In genomic region chr1:39576431-39577243, GRCm38 (mm10) we compare ENCODE assay signal across 7 mouse cellular contexts. TPM values are rescaled to one million over a fixed set of nuclear protein-coding genes. Genes with fewer than 3 reads are reported as not detected.
DNase-seq lines count a peak whose midpoint lies in the region; ATAC-seq and TF ChIP-seq lines count a peak whose summit lies in the region.

No protein-coding gene starts in this region.

- peak; percentile 36 for ATAC-seq in Patski
- ATAC-seq in limb, embryonic 14.5 days (ENCODE audit: low FRiP score, low read depth): peak; percentile 79
- ATAC-seq in midbrain, embryonic 13.5 days: peak; percentile 92

- CTCF ChIA-PET in Patski (lab: Charles Lee): interaction anchor here (1.3 kb wide), 1 partner anchor 49 kb away, joined by 4 read pairs; no protein-coding TSS in a partner anchor

- no peak for TF ChIP-seq CTCF in Patski (IDR thresholded peaks at IDR 0.05)

- in situ Hi-C loops in Patski (cut with MboI; ENCODE audit: low pct_unique_long_range_greater_than_20kb): loop anchor here (10.0 kb wide), 1 partner anchor 328 kb away; the partner anchor contains the start of gene Map4k4

- no peaks in the 10 kb centered on the region for H3K36me3 ChIP-seq in limb, embryonic 14.5 days (ENCODE audit: control insufficient read depth, insufficient read depth, low read length)
- no peaks in the 10 kb centered on the region for H3K36me3 ChIP-seq in midbrain, embryonic 13.5 days

- POLR2A ChIA-PET in Patski (lab: Charles Lee): interaction anchor here (0.6 kb wide), 1 partner anchor 119 kb away, joined by 3 read pairs; no protein-coding TSS in a partner anchor

- H3K9me3 ChIP-seq in limb, embryonic 14.5 days (ENCODE audit: control insufficient read depth, low read length): no peaks in the 10 kb centered on the region
- no peaks in the 10 kb centered on the region for H3K9me3 ChIP-seq in midbrain, embryonic 13.5 days

- H3K9ac ChIP-seq in limb, embryonic 14.5 days (ENCODE audit: low read depth, low read length, severe bottlenecking): peak overlapping the region; percentile 96
- peak overlapping the region; percentile 91 for H3K9ac ChIP-seq in midbrain, embryonic 13.5 days (replicated peaks)

- under 1% methylated on average over 71 of the region's 88 CpGs for WGBS in limb, embryonic 14.5 days
- WGBS in midbrain, embryonic 13.5 days: under 1% methylated on average over 86 of the region's 88 CpGs

- peak overlapping the region; percentile 80 for H3K4me2 ChIP-seq in limb, embryonic 14.5 days (replicated peaks; ENCODE audit: low read depth, low read length, severe bottlenecking)
- H3K4me2 ChIP-seq in midbrain, embryonic 13.5 days (replicated peaks): peak overlapping the region; percentile 77

- H3K27ac ChIP-seq in limb, embryonic 14.5 days (replicated peaks; ENCODE audit: low read depth, low read length): peak overlapping the region; percentile 99
- peak overlapping the region; percentile 98 for H3K27ac ChIP-seq in midbrain, embryonic 13.5 days

- peak overlapping the region; percentile 91 for H3K4me3 ChIP-seq in limb, embryonic 14.5 days (replicated peaks; ENCODE audit: low read length)
- peak overlapping the region; percentile 89 for H3K4me3 ChIP-seq in midbrain, embryonic 13.5 days (replicated peaks)

- peaks cover 26% of the 10 kb centered on the region for H3K4me1 ChIP-seq in limb, embryonic 14.5 days (ENCODE audit: control insufficient read depth, insufficient read depth, low read length)
- H3K4me1 ChIP-seq in midbrain, embryonic 13.5 days (replicated peaks): peaks cover 26% of the 10 kb centered on the region

- DNase-seq in Patski (ENCODE audit: low read depth, low spot score): no peak
- DNase-seq in cerebellum, postnatal 14 days: peak; percentile 59 to 74
- peak; percentile 26 for DNase-seq in gastrocnemius, adult 18-20 months (ENCODE audit: low spot score)
- DNase-seq in induced T-regulatory cell, adult 2 months (ENCODE audit: low read depth): peak; percentile 72
- DNase-seq in limb, embryonic 14.5 days (ENCODE audit: low spot score): peak; percentile 53
- DNase-seq in spleen, postnatal 10 days (ENCODE audit: low spot score in 2 of 2): peak; percentile 63 to 70

- no peaks in the 10 kb centered on the region for H3K27me3 ChIP-seq in Patski
- H3K27me3 ChIP-seq in limb, embryonic 14.5 days (ENCODE audit: control insufficient read depth, insufficient read depth, low read length): no peaks in the 10 kb centered on the region
- H3K27me3 ChIP-seq in midbrain, embryonic 13.5 days: no peaks in the 10 kb centered on the region

- no peak for TF ChIP-seq POLR2A in limb, embryonic 14.5 days (IDR thresholded peaks at IDR 0.05; ENCODE audit: borderline replicate concordance, extremely low read depth, insufficient read depth, insufficient read length)

RNA-seq across cellular contexts. Expression of gene Rnf149, which starts 0.6 kb away (rescaled TPM):
- polyA plus RNA-seq in Patski (2021): 77.9 TPM
- total RNA-seq in gastrocnemius, adult 18-20 months (2021): 1 to 10 TPM; 7.4 to 8.5 TPM
- 27.6 and 29.3 TPM in 2 replicates for polyA plus RNA-seq in limb, embryonic 14.5 days (2012; rRNA removed)
- polyA plus RNA-seq in limb, embryonic 14.5 days (2014; fragmentation: Nextera tagmentation; extraction: Ambion mirVana): 27.0 and 29.4 TPM in 2 replicates
- 22.8 and 23.1 TPM in 2 replicates for polyA plus RNA-seq in midbrain, embryonic 13.5 days (2015; fragmentation: Nextera tagmentation; extraction: Ambion mirVana)

RNA-seq across cellular contexts. Expression of gene Cnot11, which starts 41.8 kb away (rescaled TPM):
- 29.1 TPM for polyA plus RNA-seq in Patski (2021)
- total RNA-seq in gastrocnemius, adult 18-20 months (2021): 10 to 100 TPM; 19.0 to 20.8 TPM
- 23.8 and 27.6 TPM in 2 replicates for polyA plus RNA-seq in limb, embryonic 14.5 days (2012; rRNA removed)
- 28.2 and 30.6 TPM in 2 replicates for polyA plus RNA-seq in limb, embryonic 14.5 days (2014; fragmentation: Nextera tagmentation; extraction: Ambion mirVana)
- polyA plus RNA-seq in midbrain, embryonic 13.5 days (2015; fragmentation: Nextera tagmentation; extraction: Ambion mirVana): 13.4 and 16.4 TPM in 2 replicates

Comparison
In these comparisons a context has a peak if more than half of its experiments do, and no peak if none do; other contexts are left out.
1. ATAC-seq: peak in every context shown above with its lines; median percentile 92 in midbrain, embryonic 13.5 days; 79 in limb, embryonic 14.5 days; 36 in Patski.